Mouse (Mus musculus) stomach, postnatal 0 days (tissue): ENCODE results near the gene Unc80. TPM values are rescaled to one million over a fixed set of nuclear protein-coding genes. Genes with fewer than 3 reads are reported as not detected.

Source experiments
- ATAC-seq: fragments of 200-750 bp; cut with Nextera tagmentation; 2 replicates; pipeline ENCODE4 v1.8.0; 2017; ENCODE audit not compliant: low FRiP score, low TSS enrichment
- DNase-seq: peaks from one replicate; pipeline ENCODE4 v3.0.0-alpha.2; 2016; ENCODE audit warnings: low spot score
- H3K27ac ChIP-seq: fragments of 300-500 bp; sonication (generic); replicated peaks from 2 replicates; pipeline ENCODE4 v1.5.1; 2014; ENCODE audit warnings: mild to moderate bottlenecking, control low read depth
- H3K27me3 ChIP-seq: fragments of 300-500 bp; sonication (generic); 2 replicates; pipeline ENCODE4 v1.6.1; 2014; ENCODE audit warnings: low read length; ENCODE audit not compliant: control insufficient read depth, insufficient read depth
- H3K36me3 ChIP-seq: fragments of 300-500 bp; sonication (generic); 2 replicates; pipeline ENCODE4 v1.6.1; 2014; ENCODE audit warnings: low read length, mixed read lengths; ENCODE audit not compliant: control insufficient read depth, insufficient read depth
- H3K4me1 ChIP-seq: fragments of 300-500 bp; sonication (generic); replicated peaks from 2 replicates; pipeline ENCODE4 v1.6.1; 2014; ENCODE audit warnings: antibody characterized with exemption; ENCODE audit not compliant: control insufficient read depth, insufficient read depth
- H3K4me2 ChIP-seq: fragments of 300-500 bp; sonication (generic); replicated peaks from 2 replicates; pipeline ENCODE4 v1.6.1; 2014; ENCODE audit warnings: low read depth, mild to moderate bottlenecking, control low read depth, moderate library complexity
- H3K4me3 ChIP-seq: fragments of 300-500 bp; sonication (generic); 2 replicates; pipeline ENCODE4 v1.5.1; 2014; ENCODE audit warnings: low read depth, low read length, control low read depth
- H3K9ac ChIP-seq: fragments of 300-500 bp; sonication (generic); 2 replicates; pipeline ENCODE4 v1.6.1; 2014; ENCODE audit warnings: mild to moderate bottlenecking, low read length, control low read depth, mixed read lengths
- H3K9me3 ChIP-seq: fragments of 300-500 bp; sonication (generic); 2 replicates; pipeline ENCODE4 v1.6.1; 2016; ENCODE audit warnings: low read length; ENCODE audit not compliant: control insufficient read depth
- CTCF ChIP-seq: IDR thresholded peaks from 2 replicates; pipeline ENCODE4 v1.5.1; 2016; ENCODE audit warnings: antibody characterized with exemption, low read depth, mild to moderate bottlenecking, moderate library complexity
- EP300 ChIP-seq: optimal IDR thresholded peaks from 2 replicates; pipeline ENCODE3; 2016; ENCODE audit warnings: antibody characterized with exemption
- WGBS: fragments of 180-500 bp; shearing (Covaris S2); extraction: QIAGEN DNeasy Blood & Tissue Kit; methylation state at CpG from one replicate; pipeline ENCODE4 v1.1.7; 2014; 5-methylcytosine and 5-hydroxymethylcytosine counted together
- polyA plus RNA-seq: library from polyadenylated mRNA; unstranded; fragments of >200 nt; fragmentation: Nextera tagmentation; extraction: Ambion mirVana; gene quantifications from 2 replicates; pipeline ENCODE4 v1.2.1, GENCODE M21; 2015

Gene Unc80
- polyA plus RNA-seq, 1 experiment from 2014 or later = 0.16 TPM

GRCm38 (mm10) chr1:66493064-66493463, 24.9 kb downstream of the Unc80 start:
- Histone ChIP-seq H3K4me3 (no peak overlapping the region), H3K4me1 (no peaks in the 10 kb centered on the region), H3K4me2 (no peak overlapping the region), H3K9me3 (no peaks in the 10 kb centered on the region), H3K27me3 (no peaks in the 10 kb centered on the region), H3K36me3 (no peaks in the 10 kb centered on the region), H3K27ac (no peak overlapping the region), H3K9ac (no peak overlapping the region)
- WGBS = 77% methylated on average over 6 of the region's 6 CpGs
- TF ChIP-seq EP300 = no peak
- no peak for TF ChIP-seq CTCF
- ATAC-seq (no peak), DNase-seq (no peak)

GRCm38 (mm10) chr1:66495310-66496012, 27.3 kb downstream of the Unc80 start:
- Histone ChIP-seq H3K4me3 (no peak overlapping the region), H3K27ac (no peak overlapping the region), H3K36me3 (no peaks in the 10 kb centered on the region), H3K4me2 (no peak overlapping the region), H3K9ac (no peak overlapping the region), H3K27me3 (no peaks in the 10 kb centered on the region), H3K9me3 (no peaks in the 10 kb centered on the region), H3K4me1 (no peaks in the 10 kb centered on the region)
- ATAC-seq (no peak), DNase-seq (no peak)
- no peak for TF ChIP-seq EP300
- TF ChIP-seq CTCF = no peak
- 58% methylated on average over 3 of the region's 3 CpGs for WGBS

GRCm38 (mm10) chr1:66550812-66551211, 82.6 kb downstream of the Unc80 start:
- ATAC-seq = no peak
- no peaks in the 10 kb centered on the region for H3K9me3 ChIP-seq
- H3K27me3 ChIP-seq = no peaks in the 10 kb centered on the region
- 79% methylated on average over 3 of the region's 3 CpGs for WGBS
- no peaks in the 10 kb centered on the region for H3K4me1 ChIP-seq
- no peak overlapping the region for H3K4me2 ChIP-seq
- no peak overlapping the region for H3K9ac ChIP-seq
- no peaks in the 10 kb centered on the region for H3K36me3 ChIP-seq
- no peak overlapping the region for H3K27ac ChIP-seq
- no peak for DNase-seq
- TF ChIP-seq CTCF (no peak), EP300 (no peak)
- no peak overlapping the region for H3K4me3 ChIP-seq

GRCm38 (mm10) chr1:66552396-66552966, 84.3 kb downstream of the Unc80 start:
- Histone ChIP-seq H3K9ac (no peak overlapping the region), H3K4me3 (no peak overlapping the region), H3K9me3 (no peaks in the 10 kb centered on the region), H3K27me3 (no peaks in the 10 kb centered on the region), H3K36me3 (no peaks in the 10 kb centered on the region), H3K27ac (no peak overlapping the region), H3K4me2 (no peak overlapping the region), H3K4me1 (no peaks in the 10 kb centered on the region)
- no peak for TF ChIP-seq EP300
- no peak for TF ChIP-seq CTCF
- WGBS = 59% methylated on average over 5 of the region's 5 CpGs
- DNase-seq = no peak
- no peak for ATAC-seq

GRCm38 (mm10) chr1:66561636-66562270, 93.6 kb downstream of the Unc80 start:
- H3K4me1 ChIP-seq = no peaks in the 10 kb centered on the region
- H3K4me2 ChIP-seq = no peak overlapping the region
- no peak overlapping the region for H3K9ac ChIP-seq
- DNase-seq = no peak
- H3K27me3 ChIP-seq = no peaks in the 10 kb centered on the region
- H3K27ac ChIP-seq = no peak overlapping the region
- H3K4me3 ChIP-seq = no peak overlapping the region
- TF ChIP-seq EP300 (no peak), CTCF (no peak)
- H3K36me3 ChIP-seq = no peaks in the 10 kb centered on the region
- H3K9me3 ChIP-seq = no peaks in the 10 kb centered on the region
- ATAC-seq = no peak
- 88% methylated on average over 1 of the region's 1 CpGs for WGBS

GRCm38 (mm10) chr1:66562332-66562731, 94.2 kb downstream of the Unc80 start:
- Histone ChIP-seq H3K4me2 (no peak overlapping the region), H3K4me3 (no peak overlapping the region), H3K9me3 (no peaks in the 10 kb centered on the region), H3K36me3 (no peaks in the 10 kb centered on the region), H3K4me1 (no peaks in the 10 kb centered on the region), H3K27ac (no peak overlapping the region), H3K27me3 (no peaks in the 10 kb centered on the region), H3K9ac (no peak overlapping the region)
- no peak for ATAC-seq
- no peak for TF ChIP-seq EP300
- no peak for TF ChIP-seq CTCF
- no peak for DNase-seq
- 68% methylated on average over 2 of the region's 2 CpGs for WGBS
